Mouse (Mus musculus): Measurements from ENCODE around the gene Gm49358. TPM values are rescaled to one million over a fixed set of nuclear protein-coding genes. Genes with fewer than 3 reads are reported as not detected.

Gene Gm49358
- total RNA-seq (2015), result not detected in 2 replicates
- 3.6 TPM in 1 of 2 replicates, not detected in the other for total RNA-seq (2017)

- no peak for ATAC-seq (ENCODE audit: poor library complexity, severe bottlenecking)
Observed at GRCm38 (mm10) chr10:86763672-86764071, at the start of gene Gm49358. Gene Gm49358 (plus strand): TSS chr10:86763972.

DNA sequence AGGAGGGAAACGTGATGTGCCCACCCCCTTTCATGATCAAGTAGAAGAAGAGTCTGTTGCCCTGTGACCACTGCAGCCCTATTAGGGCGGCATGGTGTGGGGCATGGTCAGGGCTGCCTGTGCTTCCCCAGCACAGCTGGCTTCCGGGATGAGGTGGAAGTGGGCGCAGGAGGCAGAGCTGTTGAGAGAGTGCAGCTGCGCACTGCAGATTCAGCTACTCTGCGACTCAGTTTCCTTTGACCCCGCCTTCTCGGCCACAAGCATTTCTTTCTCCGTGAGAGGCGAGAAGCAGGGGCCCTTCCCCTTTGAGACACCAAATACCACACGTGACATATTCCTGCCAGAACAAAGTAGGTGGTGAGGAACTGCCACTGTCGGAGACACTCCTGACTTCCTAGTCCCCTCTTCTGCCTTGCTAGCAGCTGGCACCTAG is 36.2 kb upstream of the Gm49358 start:
- ATAC-seq (ENCODE audit: poor library complexity, severe bottlenecking), result peak; percentile 84

GRCm38 (mm10) chr10:86728176-86728575 is 35.6 kb upstream of the Gm49358 start:
- no peak for ATAC-seq (ENCODE audit: poor library complexity, severe bottlenecking)

DNA sequence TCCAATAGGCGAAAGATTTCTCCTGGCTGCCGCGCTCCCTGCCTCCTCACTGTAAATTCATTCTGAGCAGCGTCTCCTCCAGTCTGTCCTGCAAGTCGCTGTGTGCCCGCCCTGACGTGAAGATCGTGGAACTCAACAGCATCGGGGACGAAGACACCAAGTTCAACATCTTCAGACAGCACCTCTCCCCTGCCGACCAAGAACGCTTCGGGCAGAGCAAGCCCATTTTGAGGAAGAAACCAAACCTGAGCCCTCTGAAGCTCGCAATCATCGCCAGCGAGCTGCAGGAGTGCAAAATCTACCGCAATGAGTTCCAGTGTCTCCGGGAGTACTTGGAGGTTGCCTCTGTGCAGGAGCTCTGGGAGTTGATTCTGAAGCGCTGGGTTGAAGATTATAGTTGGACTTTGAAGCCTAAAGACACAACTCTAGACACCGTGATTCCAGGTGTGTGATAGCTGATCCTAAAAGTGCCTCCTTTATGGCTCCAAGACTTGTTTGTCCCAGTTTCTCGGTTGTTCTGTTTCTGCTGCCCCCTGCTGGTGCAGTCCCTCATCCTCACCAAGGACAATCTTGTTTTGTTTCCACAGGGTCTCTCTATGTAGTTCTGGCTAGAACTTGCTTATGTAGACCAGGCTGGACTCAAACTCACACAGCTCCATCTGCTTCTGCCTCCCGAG is 32.8 kb upstream of the Gm49358 start:
- peak; percentile 57 for ATAC-seq (ENCODE audit: poor library complexity, severe bottlenecking)

DNA sequence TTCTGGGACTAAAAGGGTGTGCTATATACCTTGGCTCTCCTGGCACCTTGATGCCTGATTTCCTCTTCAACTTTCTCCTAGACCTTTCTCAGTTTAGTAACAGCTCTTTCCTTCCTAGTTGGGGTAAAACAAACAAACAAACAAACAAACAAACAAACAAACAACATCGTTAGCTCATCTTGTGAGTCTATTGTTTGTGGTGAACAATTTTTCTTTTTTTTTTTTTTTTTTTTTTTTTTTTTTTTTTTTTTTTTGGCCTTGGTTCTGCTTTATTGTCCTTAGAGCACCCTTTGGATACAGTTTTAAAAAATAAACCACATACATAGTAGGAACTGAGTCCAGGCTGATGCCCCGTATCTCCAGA is 32.3 kb upstream of the Gm49358 start:
- ATAC-seq (ENCODE audit: poor library complexity, severe bottlenecking), result no peak

GRCm38 (mm10) chr10:86735036-86735435 is 28.7 kb upstream of the Gm49358 start:
- ATAC-seq (ENCODE audit: poor library complexity, severe bottlenecking), result no peak

DNA sequence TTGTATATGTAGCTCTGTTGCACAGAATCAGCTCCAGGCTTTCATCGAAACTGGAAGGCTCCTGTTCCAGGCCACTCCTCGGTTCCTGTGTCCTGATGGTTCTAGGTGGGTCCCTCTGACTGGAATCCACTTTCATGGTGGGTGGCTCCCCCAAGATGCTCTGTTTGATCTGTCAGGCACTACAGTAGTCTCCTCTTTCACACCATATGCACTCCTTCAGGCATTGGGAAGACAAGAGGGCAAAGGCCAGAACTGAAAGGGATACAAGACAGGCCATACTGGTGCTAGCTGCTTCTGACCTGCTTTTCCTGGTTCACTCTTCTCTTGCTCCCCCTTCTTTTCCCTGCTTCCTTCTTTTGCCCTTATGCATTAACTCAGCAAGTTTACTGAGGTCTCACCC is 20.9 kb upstream of the Gm49358 start:
- ATAC-seq (ENCODE audit: poor library complexity, severe bottlenecking), result no peak

- no peak for ATAC-seq (ENCODE audit: poor library complexity, severe bottlenecking)
Observed at GRCm38 (mm10) chr10:86744306-86744705, 19.5 kb upstream of the Gm49358 start.

DNA sequence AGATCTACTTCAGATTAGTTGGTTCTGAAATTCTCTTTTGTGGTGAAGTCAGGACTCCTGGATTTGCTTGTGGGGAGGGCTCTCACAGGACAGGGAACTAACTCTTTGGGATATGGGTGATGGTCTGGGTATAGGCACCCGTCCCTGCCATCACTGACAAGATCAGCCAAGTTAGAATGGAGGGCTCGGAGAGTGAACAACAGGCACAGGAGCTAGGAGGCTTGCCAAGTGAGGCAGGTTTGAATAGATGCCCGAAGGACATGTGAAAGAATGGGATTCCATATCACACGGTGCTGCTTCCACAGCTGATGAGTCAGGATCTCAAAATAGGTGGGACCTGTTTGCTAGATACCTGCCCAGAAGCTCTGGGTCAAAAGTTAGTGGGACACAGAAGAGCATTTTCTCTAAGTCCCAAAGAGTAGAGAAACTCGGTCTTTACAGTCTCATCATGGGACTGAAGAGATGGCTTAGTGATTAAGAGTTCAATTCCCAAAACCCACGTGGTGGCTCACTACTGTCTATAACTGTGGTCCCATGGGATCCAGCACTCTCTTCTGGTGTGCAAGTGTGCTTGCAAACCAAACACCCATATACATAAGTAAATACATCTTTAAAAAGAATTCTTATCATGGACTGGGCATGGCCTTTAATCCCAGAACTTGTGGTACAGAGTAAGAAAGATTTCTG is 7.8 kb upstream of the Gm49358 start:
- ATAC-seq (ENCODE audit: poor library complexity, severe bottlenecking), result no peak

- ATAC-seq (ENCODE audit: poor library complexity, severe bottlenecking), result no peak
Observed at GRCm38 (mm10) chr10:86757724-86758123, 6.0 kb upstream of the Gm49358 start.

DNA sequence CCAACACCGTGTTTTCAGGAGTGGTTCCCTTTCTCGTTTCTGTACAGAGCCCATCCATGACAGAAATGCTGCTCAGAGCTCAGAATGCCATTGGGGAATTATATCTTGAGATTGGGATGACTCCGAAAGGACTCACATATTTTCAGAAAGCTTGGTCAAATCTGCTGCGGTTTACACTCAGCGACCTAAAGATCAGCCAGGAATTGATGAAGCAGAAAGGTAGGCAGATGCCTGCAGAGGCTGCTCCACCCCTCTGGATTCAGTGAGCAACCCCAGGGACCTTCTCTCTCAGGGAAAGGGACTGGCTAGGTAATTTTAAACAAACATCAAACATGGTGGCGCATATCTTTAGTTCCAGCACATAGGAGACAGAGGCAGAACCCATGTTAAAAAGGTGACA is 5.6 kb upstream of the Gm49358 start:
- ATAC-seq (ENCODE audit: poor library complexity, severe bottlenecking), result no peak

DNA sequence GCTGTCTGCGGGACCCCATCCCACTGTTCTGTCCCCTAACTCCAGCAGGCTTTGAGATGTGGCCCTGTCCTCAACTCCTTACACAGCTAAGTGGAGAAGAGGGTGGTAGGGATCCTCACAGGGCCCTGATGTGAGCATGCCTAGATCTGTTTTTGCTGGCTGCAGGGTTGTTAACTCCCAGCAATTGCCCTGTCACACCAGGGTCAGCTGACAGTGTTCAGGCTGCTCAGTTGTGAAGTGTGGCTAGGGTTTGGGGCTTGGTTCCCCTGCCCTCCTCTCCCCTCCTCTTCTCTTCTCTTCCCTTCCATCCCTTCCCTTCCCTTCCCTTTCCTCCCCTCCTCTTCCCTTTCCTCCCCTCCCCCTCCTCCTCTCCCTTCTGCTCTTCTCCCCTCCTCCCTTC is 2.5 kb upstream of the Gm49358 start:
- no peak for ATAC-seq (ENCODE audit: poor library complexity, severe bottlenecking)

- ATAC-seq (ENCODE audit: poor library complexity, severe bottlenecking), result no peak
Observed at GRCm38 (mm10) chr10:86761722-86762383, 1.9 kb upstream of the Gm49358 start.

- no peak for ATAC-seq (ENCODE audit: poor library complexity, severe bottlenecking)
Observed at GRCm38 (mm10) chr10:86762384-86762730, 1.4 kb upstream of the Gm49358 start.

DNA sequence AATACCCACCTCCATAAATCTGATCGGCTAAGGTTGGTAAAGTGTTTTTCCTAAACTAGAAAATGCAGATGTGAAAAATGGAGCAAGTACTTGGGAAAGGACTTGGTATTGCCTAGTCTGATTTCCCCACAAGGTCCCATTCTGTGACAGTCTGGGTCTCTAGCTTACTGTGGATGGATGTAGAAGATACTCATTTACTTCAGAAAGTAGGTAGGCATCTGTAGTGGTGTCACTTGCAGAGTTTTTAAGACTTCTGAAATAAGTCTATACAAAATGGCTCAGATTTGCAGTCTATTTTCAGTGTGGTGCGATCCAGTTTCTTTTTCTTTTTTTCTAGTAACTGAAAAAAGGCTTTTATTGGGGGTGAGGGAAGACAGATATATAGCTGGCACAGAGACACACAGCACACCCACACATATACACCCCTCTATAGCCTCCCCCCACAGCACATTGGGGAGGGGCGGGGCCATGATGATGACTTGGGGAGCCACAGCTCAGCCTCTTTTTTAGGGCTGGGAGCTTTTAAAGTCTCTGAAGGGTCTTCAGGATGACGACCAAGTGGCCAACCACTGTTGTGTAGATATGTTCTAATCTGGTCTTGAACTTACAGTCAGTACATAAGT is 1.7 kb downstream of the Gm49358 start:
- no peak for ATAC-seq (ENCODE audit: poor library complexity, severe bottlenecking)

GRCm38 (mm10) chr10:86769216-86769615 is 5.4 kb downstream of the Gm49358 start:
- no peak for ATAC-seq (ENCODE audit: poor library complexity, severe bottlenecking)

GRCm38 (mm10) chr10:86769797-86770196 is 6.0 kb downstream of the Gm49358 start:
- no peak for ATAC-seq (ENCODE audit: poor library complexity, severe bottlenecking)

DNA sequence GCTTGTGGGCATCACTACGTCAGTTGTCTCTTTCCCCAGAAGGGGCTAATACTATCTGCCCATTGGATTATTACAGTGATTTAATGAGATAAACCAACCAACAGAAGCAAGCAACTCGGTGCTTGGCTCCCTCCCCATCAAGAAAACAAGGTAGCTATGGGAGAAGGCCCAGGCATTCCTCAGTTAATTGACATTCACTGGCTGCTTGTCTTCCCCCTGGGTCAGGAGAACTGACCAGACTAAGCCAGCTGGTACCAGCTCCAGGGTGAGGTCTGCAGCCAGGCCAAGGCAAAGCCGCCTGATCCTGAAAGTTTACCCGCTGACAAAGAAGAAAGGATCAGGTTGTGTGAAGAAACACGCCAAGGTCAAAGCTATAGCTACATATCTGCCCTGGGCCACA is 7.9 kb downstream of the Gm49358 start:
- ATAC-seq (ENCODE audit: poor library complexity, severe bottlenecking), result no peak

GRCm38 (mm10) chr10:86772231-86772631 is 8.5 kb downstream of the Gm49358 start:
- ATAC-seq (ENCODE audit: poor library complexity, severe bottlenecking), result peak; percentile 97

DNA sequence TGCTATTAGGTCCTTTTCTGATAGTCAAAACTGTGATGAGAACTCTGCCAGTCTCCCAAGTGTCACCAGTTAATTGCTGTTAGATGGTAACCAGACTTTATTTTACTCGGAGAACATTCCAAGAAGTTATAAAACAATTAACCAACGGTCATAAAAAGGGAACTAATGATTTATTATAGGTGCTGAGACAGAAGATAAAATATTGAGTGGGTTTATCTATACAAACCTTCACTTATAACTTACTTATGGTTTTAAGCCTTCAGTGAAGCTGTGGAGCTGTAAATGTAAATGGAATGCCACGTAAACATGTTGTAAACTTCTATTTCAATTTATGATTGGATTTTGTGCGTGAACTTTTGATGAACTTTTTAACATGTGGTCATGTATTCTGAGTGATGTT is 9.6 kb downstream of the Gm49358 start:
- no peak for ATAC-seq (ENCODE audit: poor library complexity, severe bottlenecking)

- ATAC-seq (ENCODE audit: poor library complexity, severe bottlenecking), result no peak
Observed at GRCm38 (mm10) chr10:86776281-86776680, 12.5 kb downstream of the Gm49358 start.

Data from megakaryocyte, adult 5-6 weeks (primary cell).